Mouse (Mus musculus) CD4-positive naive resting alpha-beta T cell, adult 76 days (primary cell): ENCODE data around the gene Syde1. TPM values are rescaled to one million over a fixed set of nuclear protein-coding genes. Genes with fewer than 3 reads are reported as not detected.

Experiments used
- total RNA-seq: library from RNA; stranded (reverse); gene quantifications from one replicate; pipeline ENCODE4 v1.2.4, GENCODE M21; 2023

Syde1 gene
- total RNA-seq = 1.9 TPM

DNA sequence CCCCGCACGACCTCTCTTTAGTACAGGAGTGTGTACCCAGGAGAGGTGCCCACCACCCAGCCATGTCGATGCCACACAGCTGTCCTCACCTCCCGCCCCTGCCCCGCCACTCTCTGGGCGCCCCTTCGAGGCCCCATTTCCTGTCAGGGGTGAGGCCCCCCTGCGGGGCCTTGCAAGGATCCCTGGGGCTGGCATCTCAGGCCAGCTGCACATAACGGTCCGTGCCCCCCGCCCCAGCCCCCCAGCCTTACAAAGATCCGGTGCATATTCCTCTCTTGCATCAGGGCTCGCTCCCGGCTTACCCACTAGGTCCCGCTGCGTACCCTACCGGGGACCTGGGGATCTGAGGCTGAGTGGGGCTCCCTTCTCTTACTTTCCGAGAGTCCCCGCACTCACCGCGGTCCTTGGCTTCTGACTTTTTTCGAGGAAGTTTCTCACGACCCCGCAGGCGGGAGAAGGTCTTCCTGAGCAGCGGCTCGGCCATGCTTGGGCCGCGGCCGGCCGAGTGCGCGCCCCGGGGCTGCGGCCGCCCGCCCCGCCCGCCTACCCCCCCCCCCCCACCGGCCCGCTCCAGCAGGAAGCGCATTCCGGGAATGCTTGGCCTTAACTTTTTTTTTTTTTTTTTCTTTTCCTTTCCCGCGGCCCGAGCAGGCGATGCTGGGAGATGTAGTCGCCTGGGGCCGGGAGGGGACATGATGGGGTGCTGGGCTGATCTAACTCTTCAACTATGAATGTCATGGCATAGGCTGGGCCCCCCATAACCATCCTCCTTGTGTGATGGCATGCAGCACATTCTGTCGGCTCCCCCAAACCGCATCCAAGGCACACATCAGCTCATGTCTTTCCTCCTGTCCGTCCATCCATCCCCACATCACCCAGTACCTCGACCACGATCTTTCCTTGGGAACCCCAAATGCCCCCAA, at the start of gene Syde1:
Gene Syde1, minus strand, starts transcription at position 559 of the 923 bp plus-strand sequence.

DNA sequence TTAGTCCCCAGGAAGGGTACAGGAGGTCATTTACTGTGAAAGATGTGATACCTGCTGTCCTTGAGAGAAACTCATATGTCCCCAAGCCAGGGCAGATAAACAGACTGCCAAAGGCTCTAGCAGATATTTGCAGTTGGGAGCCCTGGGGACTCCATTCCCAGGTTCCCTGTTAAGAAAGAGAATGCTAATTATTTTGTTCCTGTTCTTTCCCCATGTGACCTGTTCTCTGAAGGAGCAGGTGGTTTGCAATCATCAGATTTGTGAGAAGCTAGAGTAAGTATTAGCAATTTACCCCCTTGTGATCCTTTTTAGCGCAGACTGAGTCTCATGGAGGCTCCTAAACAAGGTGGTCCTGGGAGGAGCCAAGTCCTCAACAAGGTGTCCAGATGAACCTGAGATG, 26.2 kb upstream of the Syde1 start, which contains the start of gene Olfr1357:
Gene Olfr1357, minus strand, starts transcription at position 101 of the 400 bp plus-strand sequence.

DNA sequence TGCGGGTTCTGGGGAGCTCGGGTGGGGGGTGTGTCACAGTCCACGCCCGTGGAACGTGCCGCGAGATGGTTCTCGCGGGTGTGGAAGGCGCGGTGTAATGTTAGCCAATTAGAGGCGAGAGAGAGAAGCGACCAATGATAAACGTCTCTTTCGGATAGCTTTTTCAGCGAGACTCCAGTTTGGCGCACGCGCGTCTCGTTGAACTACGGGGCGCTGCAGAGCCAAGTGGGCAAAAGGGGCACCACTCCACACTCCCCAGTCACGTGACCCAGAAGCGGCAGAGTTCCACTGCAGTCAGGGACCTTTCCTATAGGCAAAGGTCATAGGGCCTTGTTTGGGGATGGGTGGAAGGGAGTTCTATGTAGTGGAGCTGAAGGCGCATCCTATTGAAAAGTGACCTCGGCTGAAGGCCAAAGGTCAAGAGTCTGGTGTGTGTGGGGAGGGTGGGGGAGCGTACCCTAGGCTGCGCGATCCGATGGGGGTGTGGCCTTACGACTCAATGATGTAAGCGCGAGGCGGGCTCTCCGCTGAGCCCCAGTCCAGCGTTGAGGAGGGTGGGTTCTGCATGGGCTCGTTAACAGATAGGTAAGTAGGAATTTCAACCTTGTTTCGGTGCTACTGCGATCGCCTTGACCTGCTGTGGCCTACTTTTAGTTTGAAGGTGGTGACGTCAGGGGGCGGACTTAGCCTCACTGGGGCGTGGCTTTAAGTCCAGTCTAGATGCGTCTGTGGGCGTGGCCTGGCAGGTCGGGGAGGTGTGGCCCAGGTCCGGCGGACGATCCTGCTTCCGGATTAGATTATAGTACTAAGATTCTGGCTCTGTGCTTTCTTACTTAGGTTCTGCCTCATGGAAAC, 17.3 kb downstream of the Syde1 start, which contains the start of gene Ilvbl:
Gene Ilvbl, plus strand, starts transcription at position 97 of the 855 bp plus-strand sequence.

Other genes with a start within 250 kb of the Syde1 start
- 116 TPM for gene Agpat3, start 239.5 kb downstream of the Syde1 start, total RNA-seq
- 296 TPM for gene Rrp1, start 178.9 kb downstream of the Syde1 start, total RNA-seq
- gene Cstb, start 166.3 kb downstream of the Syde1 start, total RNA-seq = 29.5 TPM
- 17.3 TPM for gene Pdxk, start 127.0 kb downstream of the Syde1 start, total RNA-seq
- not detected for gene Olfr1358, start 74.5 kb downstream of the Syde1 start, total RNA-seq
- gene Ilvbl, start 17.6 kb downstream of the Syde1 start, total RNA-seq = 119 TPM
- not detected for gene Olfr1357, start 26.1 kb upstream of the Syde1 start, total RNA-seq
- gene Casp14, start 126.3 kb upstream of the Syde1 start, total RNA-seq = not detected
- gene Ccdc105, start 161.1 kb upstream of the Syde1 start, total RNA-seq = not detected
- not detected for gene Slc1a6, start 188.5 kb upstream of the Syde1 start, total RNA-seq